Mouse (Mus musculus): ENCODE measurements around the gene Sapcd1. TPM values are rescaled to one million over a fixed set of nuclear protein-coding genes. Genes with fewer than 3 reads are reported as not detected.

The Sapcd1 gene
- polyA plus RNA-seq, 1 experiment from 2014 or later = 4.3 TPM

- ATAC-seq (ENCODE audit: low read depth) = no peak
- Histone ChIP-seq H3K36me3 (ENCODE audit: control insufficient read depth, insufficient read depth, low read length) (no peaks in the 10 kb centered on the region), H3K4me2 (ENCODE audit: low read depth, low read length) (no peak overlapping the region), H3K9ac (ENCODE audit: low read length) (no peak overlapping the region), H3K4me3 (ENCODE audit: low read length) (no peak overlapping the region), H3K4me1 (replicated peaks; ENCODE audit: control insufficient read depth, insufficient read depth, low read length) (peaks cover under 1% of the 10 kb centered on the region), H3K27me3 (ENCODE audit: control insufficient read depth, insufficient read depth, low read depth, low read length) (no peaks in the 10 kb centered on the region), H3K9me3 (ENCODE audit: control insufficient read depth, low read length) (no peaks in the 10 kb centered on the region), H3K27ac (ENCODE audit: low read length) (no peak overlapping the region)
- WGBS = 60% methylated on average over 8 of the region's 8 CpGs
Observed at GRCm38 (mm10) chr17:35032323-35032870, 4.6 kb upstream of the Sapcd1 start.

- no peaks in the 10 kb centered on the region for H3K27me3 ChIP-seq (ENCODE audit: control insufficient read depth, insufficient read depth, low read depth, low read length)
- 74% methylated on average over 7 of the region's 7 CpGs for WGBS
- H3K36me3 ChIP-seq (ENCODE audit: control insufficient read depth, insufficient read depth, low read length) = no peaks in the 10 kb centered on the region
- H3K4me2 ChIP-seq (ENCODE audit: low read depth, low read length) = no peak overlapping the region
- H3K4me3 ChIP-seq (ENCODE audit: low read length) = no peak overlapping the region
- H3K9ac ChIP-seq (ENCODE audit: low read length) = no peak overlapping the region
- no peak overlapping the region for H3K27ac ChIP-seq (ENCODE audit: low read length)
- peaks cover 3% of the 10 kb centered on the region for H3K4me1 ChIP-seq (replicated peaks; ENCODE audit: control insufficient read depth, insufficient read depth, low read length)
- H3K9me3 ChIP-seq (ENCODE audit: control insufficient read depth, low read length) = no peaks in the 10 kb centered on the region
- ATAC-seq (ENCODE audit: low read depth) = no peak
Observed at GRCm38 (mm10) chr17:35031880-35032279, 4.1 kb upstream of the Sapcd1 start.

- WGBS = 86% methylated on average over 11 of the region's 11 CpGs
- Histone ChIP-seq H3K4me3 (ENCODE audit: low read length) (no peak overlapping the region), H3K9ac (ENCODE audit: low read length) (no peak overlapping the region)
Observed at GRCm38 (mm10) chr17:35031272-35031671, 3.5 kb upstream of the Sapcd1 start.

GRCm38 (mm10) chr17:35029691-35030532 lies 2.1 kb upstream of the Sapcd1 start:
- Histone ChIP-seq H3K36me3 (ENCODE audit: control insufficient read depth, insufficient read depth, low read length) (no peaks in the 10 kb centered on the region), H3K27ac (ENCODE audit: low read length) (no peak overlapping the region), H3K9me3 (ENCODE audit: control insufficient read depth, low read length) (no peaks in the 10 kb centered on the region), H3K4me1 (replicated peaks; ENCODE audit: control insufficient read depth, insufficient read depth, low read length) (peaks cover 5% of the 10 kb centered on the region), H3K4me3 (ENCODE audit: low read length) (no peak overlapping the region), H3K27me3 (ENCODE audit: control insufficient read depth, insufficient read depth, low read depth, low read length) (no peaks in the 10 kb centered on the region), H3K4me2 (ENCODE audit: low read depth, low read length) (no peak overlapping the region), H3K9ac (ENCODE audit: low read length) (no peak overlapping the region)
- WGBS = 30% methylated on average over 19 of the region's 19 CpGs
- no peak for ATAC-seq (ENCODE audit: low read depth)

More at GRCm38 (mm10) chr17:35031272-35031671, 3.5 kb upstream of the Sapcd1 start:
- Histone ChIP-seq H3K27ac (ENCODE audit: low read length) (no peak overlapping the region), H3K4me1 (replicated peaks; ENCODE audit: control insufficient read depth, insufficient read depth, low read length) (peaks cover 3% of the 10 kb centered on the region), H3K4me2 (ENCODE audit: low read depth, low read length) (no peak overlapping the region), H3K36me3 (ENCODE audit: control insufficient read depth, insufficient read depth, low read length) (no peaks in the 10 kb centered on the region), H3K27me3 (ENCODE audit: control insufficient read depth, insufficient read depth, low read depth, low read length) (no peaks in the 10 kb centered on the region), H3K9me3 (ENCODE audit: control insufficient read depth, low read length) (no peaks in the 10 kb centered on the region)
- no peak for ATAC-seq (ENCODE audit: low read depth)

DNA sequence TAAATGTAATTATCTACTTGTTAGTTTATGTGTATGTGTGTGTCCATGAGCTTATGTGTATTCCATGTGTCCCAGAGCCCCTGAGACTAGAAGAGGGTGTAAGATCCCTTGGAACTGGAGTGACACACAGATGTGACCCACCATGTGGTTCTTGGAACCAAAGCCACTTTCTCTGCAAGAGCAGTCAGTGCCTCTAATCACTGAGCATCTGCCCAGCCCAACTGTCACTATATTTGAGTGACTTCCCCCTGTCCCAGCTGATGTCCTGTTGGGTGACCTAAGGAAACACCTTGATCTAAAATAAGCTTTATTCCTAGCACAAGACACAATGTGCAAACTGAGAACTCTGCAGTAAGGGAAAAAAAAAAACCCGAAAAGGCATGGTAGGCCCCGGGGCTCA lies 499 bp upstream of the Sapcd1 start:
- no peak overlapping the region for H3K27ac ChIP-seq (ENCODE audit: low read length)
- H3K36me3 ChIP-seq (ENCODE audit: control insufficient read depth, insufficient read depth, low read length) = no peaks in the 10 kb centered on the region
- peaks cover 6% of the 10 kb centered on the region for H3K4me1 ChIP-seq (replicated peaks; ENCODE audit: control insufficient read depth, insufficient read depth, low read length)
- no peak overlapping the region for H3K4me2 ChIP-seq (ENCODE audit: low read depth, low read length)
- no peak overlapping the region for H3K9ac ChIP-seq (ENCODE audit: low read length)
- WGBS = 74% methylated on average over 2 of the region's 2 CpGs
- H3K4me3 ChIP-seq (ENCODE audit: low read length) = no peak overlapping the region
- ATAC-seq (ENCODE audit: low read depth) = no peak
- H3K9me3 ChIP-seq (ENCODE audit: control insufficient read depth, low read length) = no peaks in the 10 kb centered on the region
- no peaks in the 10 kb centered on the region for H3K27me3 ChIP-seq (ENCODE audit: control insufficient read depth, insufficient read depth, low read depth, low read length)

DNA sequence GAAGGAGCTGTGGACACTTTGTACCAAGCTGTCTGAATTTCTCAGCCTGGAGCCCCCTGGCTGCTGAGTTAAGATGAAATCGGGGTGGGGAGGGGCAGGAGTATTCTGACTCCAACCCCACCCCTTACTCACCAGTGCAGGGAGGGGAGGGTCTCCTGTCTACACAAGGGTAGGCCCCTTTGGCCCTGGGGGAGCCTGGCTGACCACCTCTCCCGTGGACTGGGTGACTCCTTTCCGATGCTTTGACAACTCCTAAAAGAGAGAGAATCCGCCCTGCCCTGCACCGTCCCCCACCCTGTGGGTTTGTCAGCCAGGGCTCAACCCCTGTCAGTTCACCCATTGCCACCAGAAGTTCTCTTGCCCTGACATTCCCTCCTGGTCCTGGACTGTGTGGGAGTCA lies 1.6 kb downstream of the Sapcd1 start:
- Histone ChIP-seq H3K36me3 (ENCODE audit: control insufficient read depth, insufficient read depth, low read length) (no peaks in the 10 kb centered on the region), H3K4me2 (ENCODE audit: low read depth, low read length) (no peak overlapping the region), H3K4me1 (replicated peaks; ENCODE audit: control insufficient read depth, insufficient read depth, low read length) (peaks cover 6% of the 10 kb centered on the region), H3K4me3 (ENCODE audit: low read length) (no peak overlapping the region), H3K9me3 (ENCODE audit: control insufficient read depth, low read length) (no peaks in the 10 kb centered on the region), H3K9ac (ENCODE audit: low read length) (no peak overlapping the region), H3K27ac (ENCODE audit: low read length) (no peak overlapping the region), H3K27me3 (ENCODE audit: control insufficient read depth, insufficient read depth, low read depth, low read length) (no peaks in the 10 kb centered on the region)
- no peak for ATAC-seq (ENCODE audit: low read depth)
- 74% methylated on average over 5 of the region's 5 CpGs for WGBS

- Histone ChIP-seq H3K9ac (ENCODE audit: low read length) (no peak overlapping the region), H3K4me2 (ENCODE audit: low read depth, low read length) (no peak overlapping the region), H3K4me3 (ENCODE audit: low read length) (no peak overlapping the region), H3K27ac (ENCODE audit: low read length) (no peak overlapping the region), H3K4me1 (replicated peaks; ENCODE audit: control insufficient read depth, insufficient read depth, low read length) (peaks cover 6% of the 10 kb centered on the region), H3K9me3 (ENCODE audit: control insufficient read depth, low read length) (no peaks in the 10 kb centered on the region), H3K27me3 (ENCODE audit: control insufficient read depth, insufficient read depth, low read depth, low read length) (no peaks in the 10 kb centered on the region), H3K36me3 (ENCODE audit: control insufficient read depth, insufficient read depth, low read length) (no peaks in the 10 kb centered on the region)
- no peak for ATAC-seq (ENCODE audit: low read depth)
- 42% methylated on average over 8 of the region's 10 CpGs for WGBS
Observed at GRCm38 (mm10) chr17:35024691-35025488, 2.9 kb downstream of the Sapcd1 start.

GRCm38 (mm10) chr17:35024261-35024660 lies 3.6 kb downstream of the Sapcd1 start:
- no peak overlapping the region for H3K4me3 ChIP-seq (ENCODE audit: low read length)
- no peaks in the 10 kb centered on the region for H3K9me3 ChIP-seq (ENCODE audit: control insufficient read depth, low read length)
- H3K4me2 ChIP-seq (ENCODE audit: low read depth, low read length) = no peak overlapping the region
- H3K36me3 ChIP-seq (ENCODE audit: control insufficient read depth, insufficient read depth, low read length) = no peaks in the 10 kb centered on the region
- 55% methylated on average over 13 of the region's 13 CpGs for WGBS
- no peak overlapping the region for H3K27ac ChIP-seq (ENCODE audit: low read length)
- peak overlapping the region; percentile 24; the same call in 1 of the 2 replicates for H3K9ac ChIP-seq (ENCODE audit: low read length)
- peaks cover 6% of the 10 kb centered on the region for H3K4me1 ChIP-seq (replicated peaks; ENCODE audit: control insufficient read depth, insufficient read depth, low read length)
- ATAC-seq (ENCODE audit: low read depth) = no peak
- H3K27me3 ChIP-seq (ENCODE audit: control insufficient read depth, insufficient read depth, low read depth, low read length) = no peaks in the 10 kb centered on the region

GRCm38 (mm10) chr17:35023756-35024155 lies 4.1 kb downstream of the Sapcd1 start:
- no peak for ATAC-seq (ENCODE audit: low read depth)
- Histone ChIP-seq H3K4me1 (replicated peaks; ENCODE audit: control insufficient read depth, insufficient read depth, low read length) (peaks cover 6% of the 10 kb centered on the region), H3K4me3 (ENCODE audit: low read length) (no peak overlapping the region), H3K27ac (ENCODE audit: low read length) (no peak overlapping the region), H3K9ac (ENCODE audit: low read length) (no peak overlapping the region; the same call in 1 of the 2 replicates), H3K36me3 (ENCODE audit: control insufficient read depth, insufficient read depth, low read length) (no peaks in the 10 kb centered on the region), H3K4me2 (ENCODE audit: low read depth, low read length) (no peak overlapping the region), H3K9me3 (ENCODE audit: control insufficient read depth, low read length) (no peaks in the 10 kb centered on the region), H3K27me3 (ENCODE audit: control insufficient read depth, insufficient read depth, low read depth, low read length) (no peaks in the 10 kb centered on the region)
- 71% methylated on average over 4 of the region's 4 CpGs for WGBS
